Mouse (Mus musculus) lung, adult 2 months (tissue): Measurements from ENCODE around the gene Tcea3.

Source experiments
- CTCF ChIP-seq: fragments of 200-500 bp; IDR thresholded peaks from 2 replicates; pipeline ENCODE4 v1.5.1; 2011; ENCODE audit warnings: mild to moderate bottlenecking, low read length, control low read depth; ENCODE audit not compliant: insufficient read depth
- POLR2A ChIP-seq: fragments of 200-500 bp; IDR thresholded peaks from 2 replicates; pipeline ENCODE4 v1.6.1; 2011; ENCODE audit warnings: low read depth, mild to moderate bottlenecking, control low read depth, low read length, borderline replicate concordance; ENCODE audit errors: extremely low read depth

- TF ChIP-seq CTCF (no peak), POLR2A (no peak)
Observed at GRCm38 (mm10) chr4:136249332-136249647, 1.8 kb downstream of the Tcea3 start.
